Mouse (Mus musculus): ENCODE measurements at regions not wholly inside any gene's neighbourhood (a gene's known extent, or its start where the extent isn't known, plus 50 kb on each side); places are given as distances from the start of the nearest gene placed in this dataset.

GRCm38 (mm10) chr7:135823884-135824750 is 108.0 kb upstream of the Mki67 start:
- Histone ChIP-seq H3K36me3 (replicated peaks) (no peaks in the 10 kb centered on the region), H3K27me3 (replicated peaks; ENCODE audit: low read depth, poor library complexity, severe bottlenecking) (no peaks in the 10 kb centered on the region), H3K4me3 (no peak overlapping the region), H3K9me3 (no peaks in the 10 kb centered on the region), H3K4me1 (0 out of 2 replicates have a peak, but pooled peaks cover 2% of the 10 kb centered on the region), H3K27ac (replicated peaks) (0 out of 2 replicates have a peak overlapping the region, but pooled peaks have one; percentile 16)
- DNase-seq (ENCODE audit: low spot score), result no peak
- WGBS, result 73% methylated on average over 6 of the region's 6 CpGs

GRCm38 (mm10) chr7:135829246-135829645 is 113.1 kb upstream of the Mki67 start:
- no peak for DNase-seq (ENCODE audit: low spot score)
- 77% methylated on average over 2 of the region's 2 CpGs for WGBS
- H3K9me3 ChIP-seq, result no peaks in the 10 kb centered on the region
- no peaks in the 10 kb centered on the region for H3K36me3 ChIP-seq (replicated peaks)
- H3K4me1 ChIP-seq, result peaks cover 16% of the 10 kb centered on the region
- no peak overlapping the region for H3K27ac ChIP-seq (replicated peaks)
- H3K4me3 ChIP-seq, result no peak overlapping the region
- no peaks in the 10 kb centered on the region for H3K27me3 ChIP-seq (replicated peaks; ENCODE audit: low read depth, poor library complexity, severe bottlenecking)

- 77% methylated on average over 9 of the region's 9 CpGs for WGBS
- Histone ChIP-seq H3K4me1 (peaks cover 52% of the 10 kb centered on the region), H3K9me3 (no peaks in the 10 kb centered on the region), H3K4me3 (no peak overlapping the region), H3K27me3 (replicated peaks; ENCODE audit: low read depth, poor library complexity, severe bottlenecking) (peaks cover 19% of the 10 kb centered on the region; the same call in 1 of the 2 replicates), H3K27ac (replicated peaks) (peak overlapping the region; percentile 70; the same call in 1 of the 2 replicates), H3K36me3 (replicated peaks) (no peaks in the 10 kb centered on the region)
- no peak for DNase-seq (ENCODE audit: low spot score)
These were observed 117.3 kb upstream of the Mki67 start for GRCm38 (mm10) chr7:135833425-135833824.

GRCm38 (mm10) chr7:135836808-135837733 is 120.9 kb upstream of the Mki67 start:
- Histone ChIP-seq H3K9me3 (no peaks in the 10 kb centered on the region), H3K27me3 (replicated peaks; ENCODE audit: low read depth, poor library complexity, severe bottlenecking) (peaks cover 28% of the 10 kb centered on the region), H3K27ac (replicated peaks) (peak overlapping the region; percentile 79), H3K36me3 (replicated peaks) (no peaks in the 10 kb centered on the region), H3K4me3 (no peak overlapping the region), H3K4me1 (peaks cover 52% of the 10 kb centered on the region)
- WGBS, result 41% methylated on average over 12 of the region's 12 CpGs
- DNase-seq (ENCODE audit: low spot score), result peak; percentile 85

DNA sequence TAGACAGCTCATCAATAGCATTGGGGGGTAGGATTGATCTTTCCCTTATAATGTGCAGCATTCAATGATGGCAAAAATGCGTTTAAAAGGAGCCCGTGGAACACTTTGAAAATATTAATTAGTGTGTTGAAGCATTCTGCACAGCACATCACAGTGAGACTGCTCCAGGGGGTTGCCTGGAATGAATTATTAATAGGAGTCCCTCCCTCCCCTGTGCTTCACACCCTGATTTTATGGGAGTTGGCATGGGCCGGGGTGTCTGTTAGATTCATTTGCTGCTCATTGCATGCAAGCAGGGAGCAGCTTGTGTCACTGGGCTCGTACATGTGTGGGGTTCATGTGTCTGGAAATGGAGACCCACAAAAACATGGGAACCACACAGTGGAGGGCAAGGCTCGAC is 127.9 kb upstream of the Mki67 start:
- Histone ChIP-seq H3K27me3 (replicated peaks; ENCODE audit: low read depth, poor library complexity, severe bottlenecking) (peaks cover 24% of the 10 kb centered on the region), H3K4me1 (peaks cover 28% of the 10 kb centered on the region), H3K4me3 (no peak overlapping the region), H3K27ac (replicated peaks) (0 out of 2 replicates have a peak overlapping the region, but pooled peaks have one; percentile 2), H3K36me3 (replicated peaks) (no peaks in the 10 kb centered on the region), H3K9me3 (no peaks in the 10 kb centered on the region)
- WGBS, result 89% methylated on average over 5 of the region's 5 CpGs
- no peak for DNase-seq (ENCODE audit: low spot score)

DNA sequence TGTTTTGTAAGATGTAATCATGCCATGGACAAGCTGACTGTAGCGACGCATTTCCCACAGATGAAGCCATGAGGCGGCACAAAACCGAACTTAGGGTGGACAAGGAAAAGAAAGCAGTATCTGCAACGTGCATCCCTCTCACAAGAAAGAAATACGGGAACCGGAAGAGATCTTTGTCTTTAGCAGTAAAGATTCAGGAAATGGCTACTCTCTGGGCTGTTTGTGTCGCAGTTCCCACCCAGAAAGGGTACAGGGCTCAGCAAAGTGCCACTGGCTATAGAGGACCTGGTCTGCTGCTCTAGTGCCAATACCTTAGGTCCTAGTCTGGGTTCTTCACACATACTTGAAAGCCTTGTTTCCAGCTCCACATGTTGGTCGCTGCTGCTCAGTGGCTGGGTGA is 131.1 kb upstream of the Mki67 start:
- WGBS, result 78% methylated on average over 9 of the region's 9 CpGs
- Histone ChIP-seq H3K36me3 (replicated peaks) (no peaks in the 10 kb centered on the region), H3K4me3 (no peak overlapping the region), H3K4me1 (peaks cover 29% of the 10 kb centered on the region), H3K27me3 (replicated peaks; ENCODE audit: low read depth, poor library complexity, severe bottlenecking) (peaks cover 46% of the 10 kb centered on the region), H3K9me3 (no peaks in the 10 kb centered on the region), H3K27ac (replicated peaks) (0 out of 2 replicates have a peak overlapping the region, but pooled peaks have one; percentile 15)
- no peak for DNase-seq (ENCODE audit: low spot score)

- no peak overlapping the region for H3K4me3 ChIP-seq
- peaks cover 55% of the 10 kb centered on the region for H3K27me3 ChIP-seq (replicated peaks; ENCODE audit: low read depth, poor library complexity, severe bottlenecking)
- no peaks in the 10 kb centered on the region for H3K36me3 ChIP-seq (replicated peaks)
- peaks cover 33% of the 10 kb centered on the region for H3K4me1 ChIP-seq
- 57% methylated on average over 4 of the region's 4 CpGs for WGBS
- DNase-seq (ENCODE audit: low spot score), result no peak
- 0 out of 2 replicates have a peak overlapping the region, but pooled peaks have one; percentile 6 for H3K27ac ChIP-seq (replicated peaks)
- H3K9me3 ChIP-seq, result no peaks in the 10 kb centered on the region
These were observed 132.0 kb upstream of the Mki67 start for GRCm38 (mm10) chr7:135848170-135848569.

GRCm38 (mm10) chr7:135848833-135849232 is 132.7 kb upstream of the Mki67 start:
- Histone ChIP-seq H3K36me3 (replicated peaks) (no peaks in the 10 kb centered on the region), H3K27ac (replicated peaks) (peak overlapping the region; percentile 30), H3K4me3 (no peak overlapping the region), H3K9me3 (no peaks in the 10 kb centered on the region), H3K4me1 (peaks cover 39% of the 10 kb centered on the region), H3K27me3 (replicated peaks; ENCODE audit: low read depth, poor library complexity, severe bottlenecking) (peaks cover 57% of the 10 kb centered on the region)
- DNase-seq (ENCODE audit: low spot score), result no peak
- WGBS, result 78% methylated on average over 5 of the region's 5 CpGs

DNA sequence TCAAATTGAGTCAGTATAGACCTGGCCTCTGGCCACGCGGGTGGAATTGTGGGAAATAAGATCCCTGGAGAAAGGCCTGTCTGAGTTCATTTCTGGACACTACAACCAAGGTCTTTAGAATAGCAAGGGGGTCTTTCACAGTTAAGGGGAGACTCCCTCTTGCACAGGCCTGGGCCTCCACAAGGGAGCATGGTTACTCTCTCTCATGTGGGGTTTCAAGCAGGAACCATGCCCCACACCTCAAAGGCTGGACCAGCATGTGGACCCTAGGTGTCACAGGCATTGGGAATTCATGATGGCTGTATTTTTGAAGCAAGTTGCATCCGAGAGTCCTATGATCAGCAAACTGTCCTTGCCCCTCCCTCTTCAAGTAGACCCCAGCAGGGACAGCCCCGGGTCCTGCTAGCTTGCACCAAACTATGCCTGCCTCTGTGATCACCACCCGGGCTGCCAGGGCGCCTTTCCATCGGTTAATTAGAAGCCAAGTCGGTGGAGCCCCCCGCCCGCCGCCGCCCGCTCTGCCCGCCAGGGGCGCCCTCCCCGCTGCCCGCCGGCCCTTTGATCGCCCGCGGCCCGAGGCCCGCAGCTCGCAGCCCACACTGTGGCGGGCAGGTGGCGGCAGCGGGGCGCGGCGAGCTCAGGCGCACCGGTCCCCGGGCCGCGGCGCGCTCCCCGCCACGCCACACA is 137.1 kb upstream of the Mki67 start:
- Histone ChIP-seq H3K27me3 (replicated peaks; ENCODE audit: low read depth, poor library complexity, severe bottlenecking) (peaks cover 77% of the 10 kb centered on the region), H3K4me3 (peak overlapping the region; percentile 46)
- DNase-seq (ENCODE audit: low spot score), result peak; percentile 84

DNA sequence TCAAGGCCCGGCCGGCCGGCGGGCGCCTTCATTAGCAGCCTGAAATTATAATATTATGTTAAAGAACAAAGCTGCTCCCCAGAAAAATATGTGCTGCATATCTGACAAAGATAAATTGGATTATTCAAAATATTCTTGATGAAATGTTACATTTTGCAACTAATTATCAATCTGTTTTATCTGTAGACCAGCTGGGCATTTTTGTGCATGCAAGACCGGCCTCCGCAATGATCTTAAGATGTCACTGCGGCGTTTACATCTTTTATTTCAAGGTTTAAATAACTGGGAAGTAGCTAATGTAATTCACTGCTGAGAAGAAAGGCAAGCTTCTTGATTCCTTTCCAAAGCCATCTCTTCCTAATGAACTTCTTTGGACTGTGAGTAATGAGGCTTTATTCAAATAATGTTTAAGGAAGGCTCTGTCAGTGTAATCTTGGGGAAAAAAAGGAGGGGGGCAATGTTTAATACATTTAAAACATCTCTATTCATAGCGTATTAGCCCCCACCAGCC is 137.7 kb upstream of the Mki67 start:
- DNase-seq (ENCODE audit: low spot score), result no peak
- Histone ChIP-seq H3K27me3 (replicated peaks; ENCODE audit: low read depth, poor library complexity, severe bottlenecking) (peaks cover 78% of the 10 kb centered on the region), H3K4me3 (peak overlapping the region; percentile 46), H3K27ac (replicated peaks) (peak overlapping the region; percentile 71), H3K4me1 (peaks cover 19% of the 10 kb centered on the region), H3K9me3 (no peaks in the 10 kb centered on the region), H3K36me3 (replicated peaks) (no peaks in the 10 kb centered on the region)
- whole genome bisulfite sequencing, result 24% methylated on average over 10 of the region's 10 CpGs

More for the DNA sequence above, 137.1 kb upstream of the Mki67 start:
- no peaks in the 10 kb centered on the region for H3K9me3 ChIP-seq
- H3K27ac ChIP-seq (replicated peaks), result peak overlapping the region; percentile 71
- H3K4me1 ChIP-seq, result peaks cover 25% of the 10 kb centered on the region
- H3K36me3 ChIP-seq (replicated peaks), result no peaks in the 10 kb centered on the region
- 6% methylated on average over 39 of the region's 39 CpGs for WGBS

DNA sequence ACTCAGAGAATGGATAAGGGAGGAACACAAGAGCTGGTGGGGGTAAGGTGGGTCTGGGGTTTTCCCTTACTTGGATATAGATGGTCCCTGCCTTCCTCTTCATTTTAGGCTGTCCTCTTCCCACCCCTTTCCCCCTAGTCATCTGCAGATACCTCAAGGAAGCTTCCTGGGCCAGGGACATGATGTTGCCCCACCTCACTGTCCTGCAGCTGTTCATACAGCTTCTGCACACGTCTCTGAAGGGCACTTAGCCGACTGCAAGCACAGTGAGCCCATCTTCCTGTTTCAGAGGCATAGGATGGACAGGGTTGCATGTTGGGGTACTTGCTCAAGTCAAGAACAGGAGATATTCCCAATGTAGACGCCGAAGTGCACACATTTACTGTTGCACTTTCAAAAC is 144.1 kb upstream of the Mki67 start:
- 65% methylated on average over 4 of the region's 4 CpGs for WGBS
- Histone ChIP-seq H3K27me3 (replicated peaks; ENCODE audit: low read depth, poor library complexity, severe bottlenecking) (peaks cover 37% of the 10 kb centered on the region), H3K9me3 (no peaks in the 10 kb centered on the region), H3K4me1 (peaks cover 55% of the 10 kb centered on the region), H3K27ac (replicated peaks) (peak overlapping the region; percentile 79), H3K36me3 (replicated peaks) (no peaks in the 10 kb centered on the region), H3K4me3 (no peak overlapping the region)
- DNase-seq (ENCODE audit: low spot score), result no peak
